Mouse (Mus musculus): ENCODE results near the gene Klrg1.
A peak's percentile ranks its signal among the peaks of the same experiment; 100 is the strongest.

Gene Klrg1

GRCm38 (mm10) chr6:122293121-122293520 is 10.4 kb upstream of the Klrg1 start:
- DNase-seq (ENCODE audit: extremely low spot score, low read depth, low spot score) = no peak

GRCm38 (mm10) chr6:122292184-122292583 is 9.5 kb upstream of the Klrg1 start:
- no peak for DNase-seq (ENCODE audit: extremely low spot score, low read depth, low spot score)

DNA sequence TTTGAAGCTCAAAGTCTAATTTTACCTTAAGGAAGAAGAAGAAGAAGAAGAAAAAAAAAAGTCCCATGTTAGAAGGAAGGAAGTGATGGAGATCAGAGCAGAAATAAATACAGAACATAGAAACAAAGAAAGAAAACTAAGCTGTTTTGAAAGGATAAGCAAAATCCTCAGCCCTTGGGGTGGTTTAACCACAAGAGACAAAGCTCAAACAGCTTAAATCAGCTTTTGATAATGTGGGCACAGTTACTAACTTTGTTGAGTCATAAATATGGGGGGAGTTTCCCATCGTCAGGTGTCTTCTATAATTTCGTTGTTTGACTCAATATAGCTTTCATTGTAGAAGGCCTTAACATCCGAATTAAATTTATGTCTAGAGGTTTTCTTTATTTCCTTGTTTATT is 9.1 kb upstream of the Klrg1 start:
- DNase-seq (ENCODE audit: extremely low spot score, low read depth, low spot score) = no peak

DNA sequence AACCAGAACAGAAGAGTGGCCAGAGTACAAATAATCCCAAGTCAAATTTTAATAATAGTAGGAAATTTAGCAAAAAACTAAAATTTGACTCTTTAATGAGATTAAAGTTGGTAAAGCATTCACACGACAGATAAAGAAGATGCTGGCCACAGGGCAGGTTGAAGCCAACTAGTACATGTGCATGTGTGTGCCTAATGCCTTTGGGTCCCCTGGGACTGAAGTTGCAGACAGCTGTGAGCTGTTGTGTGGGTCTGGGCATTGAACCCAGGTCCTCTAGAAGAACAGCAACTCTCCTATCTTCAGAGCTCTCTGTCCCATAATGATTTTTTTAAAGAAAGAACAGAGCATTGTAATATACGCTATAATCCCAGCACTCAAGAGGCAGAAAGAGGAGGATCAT is 8.6 kb upstream of the Klrg1 start:
- no peak for DNase-seq (ENCODE audit: extremely low spot score, low read depth, low spot score)

GRCm38 (mm10) chr6:122290253-122290652 is 7.6 kb upstream of the Klrg1 start:
- DNase-seq (ENCODE audit: extremely low spot score, low read depth, low spot score) = peak; percentile 70

DNA sequence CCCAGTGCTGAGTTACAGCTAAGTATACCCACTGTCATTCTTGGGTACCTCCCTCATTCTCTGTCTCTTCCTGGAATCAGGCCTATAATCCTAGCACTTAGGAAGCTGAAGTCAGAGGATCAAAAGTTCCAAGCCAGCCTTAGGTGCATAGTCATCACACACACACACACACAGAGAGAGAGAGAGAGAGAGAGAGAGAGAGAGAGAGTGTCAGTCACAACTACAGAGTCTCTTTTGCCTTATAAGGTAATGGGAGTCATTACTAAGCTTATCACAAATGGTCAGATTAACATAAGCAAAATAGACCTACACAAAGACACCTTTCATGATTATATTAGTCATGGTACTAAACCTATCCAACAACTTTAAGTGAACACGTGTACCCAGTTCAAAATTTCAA is 6.6 kb upstream of the Klrg1 start:
- DNase-seq (ENCODE audit: extremely low spot score, low read depth, low spot score) = no peak

DNA sequence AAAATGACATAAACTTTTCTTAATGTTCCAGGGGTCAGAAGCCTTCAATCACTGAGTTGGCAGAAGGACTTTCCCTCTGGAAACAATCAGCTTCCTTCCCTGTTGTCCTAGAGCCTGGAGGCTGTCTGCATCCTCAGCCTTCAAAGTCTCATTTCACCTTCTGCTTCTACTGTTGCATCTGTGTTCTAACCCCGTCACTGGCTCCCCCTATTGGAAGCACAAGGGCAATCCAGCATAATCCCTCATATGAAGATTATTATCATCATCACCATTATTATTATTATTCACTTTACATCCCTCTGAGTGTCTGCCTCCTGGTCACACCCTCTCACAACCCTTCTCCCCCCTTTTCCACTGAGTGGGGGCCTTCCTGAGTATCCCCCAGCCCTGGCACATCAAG is 5.6 kb upstream of the Klrg1 start:
- DNase-seq (ENCODE audit: extremely low spot score, low read depth, low spot score) = no peak

- DNase-seq (ENCODE audit: extremely low spot score, low read depth, low spot score) = no peak
Observed at GRCm38 (mm10) chr6:122284823-122285222, 2.1 kb upstream of the Klrg1 start.

DNA sequence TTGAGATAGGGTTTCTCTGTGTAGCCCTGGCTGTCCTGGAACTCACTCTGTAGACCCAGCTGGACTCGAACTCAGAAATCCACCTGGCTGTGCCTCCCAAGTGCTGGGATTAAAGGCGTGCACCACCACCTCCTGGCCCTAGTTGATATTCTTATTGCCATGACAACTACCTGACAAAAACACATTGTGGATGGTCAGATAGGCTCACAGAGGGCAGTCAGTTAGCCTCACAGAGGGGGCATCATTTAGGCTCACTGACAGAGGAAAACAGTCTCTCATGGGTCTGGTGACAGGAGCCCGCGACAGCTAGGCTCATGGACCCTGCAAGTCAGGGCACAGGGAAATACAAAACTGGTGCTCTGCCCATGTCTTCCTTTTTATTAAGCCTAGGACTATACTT is 1.6 kb upstream of the Klrg1 start:
- no peak for DNase-seq (ENCODE audit: extremely low spot score, low read depth, low spot score)

GRCm38 (mm10) chr6:122283429-122283828 is 747 bp upstream of the Klrg1 start:
- DNase-seq (ENCODE audit: extremely low spot score, low read depth, low spot score) = no peak

DNA sequence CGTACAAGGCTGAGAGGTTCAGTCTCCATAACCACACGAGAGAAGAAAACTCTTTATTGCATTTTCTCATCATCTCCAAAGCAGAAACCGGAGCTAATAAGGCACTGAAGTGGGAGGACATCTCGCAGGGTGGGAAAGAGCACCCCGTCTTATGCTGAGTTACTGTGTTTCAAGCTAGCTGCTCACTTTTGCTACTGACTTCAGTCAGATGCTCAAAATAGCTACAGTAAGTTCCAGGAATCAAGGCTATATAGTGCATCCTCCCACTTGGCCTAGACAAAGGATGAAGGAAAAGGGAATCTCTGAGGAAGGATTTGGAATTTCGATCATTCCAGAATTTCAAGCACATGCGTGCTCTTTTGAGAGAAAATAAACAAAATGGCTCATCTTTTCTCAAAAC is 6.1 kb downstream of the Klrg1 start:
- no peak for DNase-seq (ENCODE audit: extremely low spot score, low read depth, low spot score)

DNA sequence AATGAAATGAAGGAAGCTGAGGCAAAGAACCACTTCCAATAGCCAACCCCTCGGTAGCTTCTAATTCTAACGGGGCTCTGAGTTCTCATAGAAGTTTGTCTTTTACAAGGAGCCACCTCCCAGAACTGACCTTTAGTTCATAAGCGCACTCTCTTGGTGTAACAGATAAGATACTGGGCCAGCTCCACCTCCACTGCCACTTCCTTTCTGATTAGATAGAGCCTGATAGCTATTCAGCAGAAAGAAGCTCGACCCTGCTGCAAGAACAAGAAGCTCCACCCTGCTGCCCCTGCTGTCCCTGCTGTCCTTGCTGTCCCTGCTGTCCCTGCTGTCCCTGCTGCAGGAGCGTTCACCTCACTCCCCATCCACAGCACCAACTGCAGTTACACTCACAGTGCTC is 8.1 kb downstream of the Klrg1 start:
- no peak for DNase-seq (ENCODE audit: extremely low spot score, low read depth, low spot score)

- no peak for DNase-seq (ENCODE audit: extremely low spot score, low read depth, low spot score)
Observed at GRCm38 (mm10) chr6:122270152-122270551, 12.5 kb downstream of the Klrg1 start.

GRCm38 (mm10) chr6:122269170-122269569 is 13.5 kb downstream of the Klrg1 start:
- no peak for DNase-seq (ENCODE audit: extremely low spot score, low read depth, low spot score)

GRCm38 (mm10) chr6:122268561-122268960 is 14.1 kb downstream of the Klrg1 start:
- no peak for DNase-seq (ENCODE audit: extremely low spot score, low read depth, low spot score)

- DNase-seq (ENCODE audit: extremely low spot score, low read depth, low spot score) = no peak
Observed at GRCm38 (mm10) chr6:122262543-122262942, 20.1 kb downstream of the Klrg1 start.

DNA sequence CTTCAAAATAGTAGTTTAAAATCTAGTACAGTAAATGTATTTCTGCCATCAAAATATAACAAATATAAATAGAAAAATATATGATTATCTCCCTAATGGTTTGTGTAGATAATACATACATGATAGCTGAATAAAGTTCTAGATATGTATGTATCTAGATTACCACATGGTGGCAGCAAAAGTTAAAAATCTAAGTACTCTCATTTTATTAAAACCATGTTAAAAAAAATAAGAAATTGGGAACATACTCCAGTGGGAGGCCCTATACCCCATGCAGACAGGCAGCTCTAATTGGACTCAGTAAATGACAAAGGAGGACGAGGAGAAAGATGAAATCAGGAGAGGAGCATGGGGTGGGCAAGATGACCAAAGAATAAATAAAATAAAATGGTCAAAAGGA is 30.5 kb downstream of the Klrg1 start:
- no peak for DNase-seq (ENCODE audit: extremely low spot score, low read depth, low spot score)

DNA sequence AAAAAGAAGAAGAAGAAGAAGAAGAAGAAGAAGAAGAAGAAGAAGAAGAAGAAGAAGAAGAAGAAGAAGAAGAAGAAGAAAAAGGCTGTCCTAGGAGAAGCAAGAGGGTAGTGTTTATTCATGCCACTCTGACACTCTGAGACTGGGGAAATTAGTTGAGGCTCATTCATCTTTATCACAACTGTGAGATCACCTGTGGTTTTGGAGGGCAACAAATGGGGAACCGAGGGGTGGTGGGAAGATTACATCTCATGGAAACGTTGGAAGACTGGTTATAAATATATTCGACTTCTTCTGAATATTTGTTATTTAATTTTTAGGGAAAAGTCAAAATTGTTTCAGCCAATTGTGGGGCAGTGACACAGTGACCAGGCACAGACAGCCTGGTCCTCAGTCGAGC is 32.6 kb downstream of the Klrg1 start:
- no peak for DNase-seq (ENCODE audit: extremely low spot score, low read depth, low spot score)

All from hindlimb bud, embryonic 11.5 days (tissue).